Mouse (Mus musculus) midbrain, embryonic 10.5 days (tissue): ENCODE measurements at regions not wholly inside any gene's neighbourhood (a gene's known extent, or its start where the extent isn't known, plus 50 kb on each side); places are given as distances from the start of the nearest gene placed in this dataset.

Source experiments
- DNase-seq: peaks from one replicate; pipeline ENCODE4 v3.0.0-alpha.2; 2017; ENCODE audit warnings: low spot score
- H3K27ac ChIP-seq: fragments of 300-500 bp; sonication (generic); replicated peaks from 2 replicates; pipeline ENCODE4 v1.5.1; 2016; ENCODE audit warnings: mild to moderate bottlenecking
- H3K27me3 ChIP-seq: fragments of 300-500 bp; sonication (generic); 2 replicates; pipeline ENCODE4 v1.6.1; 2016; ENCODE audit warnings: low read depth, mild to moderate bottlenecking; ENCODE audit not compliant: poor library complexity, severe bottlenecking
- H3K36me3 ChIP-seq: fragments of 300-500 bp; sonication (generic); 2 replicates; pipeline ENCODE4 v1.6.1; 2016; ENCODE audit warnings: mild to moderate bottlenecking, moderate library complexity
- H3K4me1 ChIP-seq: fragments of 300-500 bp; sonication (generic); 2 replicates; pipeline ENCODE4 v1.6.1; 2016
- H3K4me3 ChIP-seq: fragments of 300-500 bp; sonication (generic); 2 replicates; pipeline ENCODE4 v1.5.1; 2016; ENCODE audit warnings: mild to moderate bottlenecking, moderate library complexity
- H3K9me3 ChIP-seq: fragments of 300-500 bp; sonication (generic); replicated peaks from 2 replicates; pipeline ENCODE4 v1.6.1; 2016; ENCODE audit warnings: mild to moderate bottlenecking
- WGBS: fragments of 180-500 bp; shearing (Covaris S2); methylation state at CpG from one replicate; pipeline ENCODE4 v1.1.7; 2016; 5-methylcytosine and 5-hydroxymethylcytosine counted together

GRCm38 (mm10) chr1:143946933-143947332 is 57.0 kb downstream of the Rgs2 start:
- H3K9me3 ChIP-seq, result no peaks in the 10 kb centered on the region

GRCm38 (mm10) chr1:143941465-143941864 is 62.5 kb downstream of the Rgs2 start:
- H3K27ac ChIP-seq, result no peak overlapping the region

More at GRCm38 (mm10) chr1:143946933-143947332, 57.0 kb downstream of the Rgs2 start:
- no peaks in the 10 kb centered on the region for H3K36me3 ChIP-seq
- no peak overlapping the region for H3K27ac ChIP-seq
- no peaks in the 10 kb centered on the region for H3K27me3 ChIP-seq
- no peak overlapping the region for H3K4me3 ChIP-seq
- DNase-seq, result no peak
- no peaks in the 10 kb centered on the region for H3K4me1 ChIP-seq

GRCm38 (mm10) chr1:143939511-143939910 is 64.5 kb downstream of the Rgs2 start:
- H3K4me1 ChIP-seq, result no peaks in the 10 kb centered on the region
- no peak overlapping the region for H3K27ac ChIP-seq
- no peaks in the 10 kb centered on the region for H3K27me3 ChIP-seq
- no peak for DNase-seq
- no peaks in the 10 kb centered on the region for H3K9me3 ChIP-seq
- H3K36me3 ChIP-seq, result no peaks in the 10 kb centered on the region
- no peak overlapping the region for H3K4me3 ChIP-seq
- 73% methylated on average over 2 of the region's 2 CpGs for WGBS

More at GRCm38 (mm10) chr1:143941465-143941864, 62.5 kb downstream of the Rgs2 start:
- H3K4me1 ChIP-seq, result no peaks in the 10 kb centered on the region
- H3K9me3 ChIP-seq, result no peaks in the 10 kb centered on the region
- 93% methylated on average over 5 of the region's 5 CpGs for WGBS
- no peaks in the 10 kb centered on the region for H3K36me3 ChIP-seq
- H3K27me3 ChIP-seq, result no peaks in the 10 kb centered on the region
- no peak for DNase-seq
- H3K4me3 ChIP-seq, result no peak overlapping the region

GRCm38 (mm10) chr1:143938569-143938968 is 65.4 kb downstream of the Rgs2 start:
- H3K4me1 ChIP-seq, result no peaks in the 10 kb centered on the region
- H3K9me3 ChIP-seq, result no peaks in the 10 kb centered on the region
- DNase-seq, result no peak
- H3K36me3 ChIP-seq, result no peaks in the 10 kb centered on the region
- no peak overlapping the region for H3K4me3 ChIP-seq
- H3K27ac ChIP-seq, result no peak overlapping the region
- no peaks in the 10 kb centered on the region for H3K27me3 ChIP-seq
- WGBS, result 91% methylated on average over 3 of the region's 3 CpGs

GRCm38 (mm10) chr1:143930798-143931197 is 73.2 kb downstream of the Rgs2 start:
- Histone ChIP-seq H3K27me3 (no peaks in the 10 kb centered on the region), H3K9me3 (no peaks in the 10 kb centered on the region), H3K4me1 (peaks cover 5% of the 10 kb centered on the region; the same call in 1 of the 2 replicates), H3K36me3 (no peaks in the 10 kb centered on the region), H3K27ac (no peak overlapping the region), H3K4me3 (no peak overlapping the region)
- DNase-seq, result no peak
- WGBS, result 85% methylated on average over 3 of the region's 3 CpGs

GRCm38 (mm10) chr1:143929567-143930165 is 74.3 kb downstream of the Rgs2 start:
- H3K4me3 ChIP-seq, result no peak overlapping the region
- H3K27me3 ChIP-seq, result no peaks in the 10 kb centered on the region
- H3K27ac ChIP-seq, result no peak overlapping the region
- H3K4me1 ChIP-seq, result peaks cover 5% of the 10 kb centered on the region; the same call in 1 of the 2 replicates
- no peaks in the 10 kb centered on the region for H3K9me3 ChIP-seq
- 80% methylated on average over 5 of the region's 5 CpGs for WGBS
- DNase-seq, result no peak
- H3K36me3 ChIP-seq, result no peaks in the 10 kb centered on the region

- Histone ChIP-seq H3K27ac (no peak overlapping the region), H3K4me1 (peaks cover 22% of the 10 kb centered on the region), H3K4me3 (no peak overlapping the region), H3K27me3 (peaks cover 32% of the 10 kb centered on the region), H3K36me3 (no peaks in the 10 kb centered on the region), H3K9me3 (no peaks in the 10 kb centered on the region)
- 74% methylated on average over 1 of the region's 1 CpGs for WGBS
- DNase-seq, result no peak
Measured at GRCm38 (mm10) chr1:143922499-143922898, 81.5 kb downstream of the Rgs2 start.

GRCm38 (mm10) chr1:143920256-143920655 is 83.7 kb downstream of the Rgs2 start:
- Histone ChIP-seq H3K4me3 (no peak overlapping the region), H3K27ac (no peak overlapping the region), H3K9me3 (no peaks in the 10 kb centered on the region), H3K4me1 (peaks cover 22% of the 10 kb centered on the region), H3K36me3 (no peaks in the 10 kb centered on the region), H3K27me3 (peaks cover 49% of the 10 kb centered on the region)
- DNase-seq, result no peak
- WGBS, result 44% methylated on average over 7 of the region's 7 CpGs

GRCm38 (mm10) chr1:143918949-143919348 is 85.0 kb downstream of the Rgs2 start:
- no peak overlapping the region for H3K27ac ChIP-seq
- H3K9me3 ChIP-seq, result no peaks in the 10 kb centered on the region
- H3K4me1 ChIP-seq, result peaks cover 22% of the 10 kb centered on the region
- H3K36me3 ChIP-seq, result no peaks in the 10 kb centered on the region
- DNase-seq, result no peak
- H3K27me3 ChIP-seq, result peaks cover 50% of the 10 kb centered on the region
- 78% methylated on average over 5 of the region's 5 CpGs for WGBS
- H3K4me3 ChIP-seq, result no peak overlapping the region

GRCm38 (mm10) chr1:143918146-143918774 is 85.7 kb downstream of the Rgs2 start:
- H3K27ac ChIP-seq, result no peak overlapping the region
- no peak for DNase-seq
- H3K4me3 ChIP-seq, result no peak overlapping the region
- H3K9me3 ChIP-seq, result no peaks in the 10 kb centered on the region
- 89% methylated on average over 9 of the region's 9 CpGs for WGBS
- peaks cover 22% of the 10 kb centered on the region for H3K4me1 ChIP-seq
- peaks cover 56% of the 10 kb centered on the region for H3K27me3 ChIP-seq
- no peaks in the 10 kb centered on the region for H3K36me3 ChIP-seq

- DNase-seq, result no peak
- H3K36me3 ChIP-seq, result no peaks in the 10 kb centered on the region
- no peak overlapping the region for H3K27ac ChIP-seq
- H3K27me3 ChIP-seq, result peaks cover 56% of the 10 kb centered on the region
- 72% methylated on average over 5 of the region's 5 CpGs for WGBS
- H3K4me1 ChIP-seq, result peaks cover 22% of the 10 kb centered on the region
- H3K4me3 ChIP-seq, result no peak overlapping the region
- no peaks in the 10 kb centered on the region for H3K9me3 ChIP-seq
Measured at GRCm38 (mm10) chr1:143917623-143918022, 86.3 kb downstream of the Rgs2 start.

- Histone ChIP-seq H3K36me3 (no peaks in the 10 kb centered on the region), H3K27me3 (peaks cover 57% of the 10 kb centered on the region), H3K4me3 (no peak overlapping the region), H3K4me1 (peaks cover 22% of the 10 kb centered on the region), H3K27ac (no peak overlapping the region), H3K9me3 (no peaks in the 10 kb centered on the region)
- WGBS, result 89% methylated on average over 9 of the region's 9 CpGs
- no peak for DNase-seq
Measured at GRCm38 (mm10) chr1:143916587-143916986, 87.4 kb downstream of the Rgs2 start.

- Histone ChIP-seq H3K27me3 (peaks cover 41% of the 10 kb centered on the region), H3K4me1 (peaks cover 15% of the 10 kb centered on the region), H3K9me3 (no peaks in the 10 kb centered on the region), H3K4me3 (no peak overlapping the region), H3K27ac (no peak overlapping the region), H3K36me3 (no peaks in the 10 kb centered on the region)
- DNase-seq, result no peak
- 84% methylated on average over 3 of the region's 3 CpGs for WGBS
Measured at GRCm38 (mm10) chr1:143912586-143912985, 91.4 kb downstream of the Rgs2 start.
